Mouse (Mus musculus) liver, adult (tissue): Measurements from ENCODE around the gene 1700088E04Rik.

Experiments used
- GATA4 ChIP-seq: IDR thresholded peaks from 2 replicates; pipeline ENCODE4 v1.6.1; 2014; ENCODE audit warnings: mild to moderate bottlenecking, low read length; ENCODE audit not compliant: insufficient replicate concordance

1700088E04Rik gene

DNA sequence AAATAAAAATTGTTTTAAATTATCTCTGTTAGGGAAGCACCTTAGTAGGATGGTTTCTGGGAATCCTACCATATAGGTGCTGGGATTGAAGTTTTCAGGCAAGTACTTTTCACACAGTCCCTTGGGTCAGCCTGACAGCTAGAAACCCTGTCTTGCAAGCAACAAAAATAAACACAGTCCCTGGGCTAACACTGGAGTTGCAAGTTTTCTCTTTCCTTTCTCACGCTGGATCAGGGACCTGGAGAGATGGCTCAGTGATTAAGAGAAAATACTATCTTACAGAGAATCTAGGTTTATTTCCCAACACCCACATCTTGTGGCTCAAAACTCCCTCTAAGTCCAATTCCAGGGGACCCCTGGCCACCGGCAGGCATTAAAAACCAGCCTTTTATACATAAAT, 43.9 kb downstream of the 1700088E04Rik start:
- no peak for TF ChIP-seq GATA4

DNA sequence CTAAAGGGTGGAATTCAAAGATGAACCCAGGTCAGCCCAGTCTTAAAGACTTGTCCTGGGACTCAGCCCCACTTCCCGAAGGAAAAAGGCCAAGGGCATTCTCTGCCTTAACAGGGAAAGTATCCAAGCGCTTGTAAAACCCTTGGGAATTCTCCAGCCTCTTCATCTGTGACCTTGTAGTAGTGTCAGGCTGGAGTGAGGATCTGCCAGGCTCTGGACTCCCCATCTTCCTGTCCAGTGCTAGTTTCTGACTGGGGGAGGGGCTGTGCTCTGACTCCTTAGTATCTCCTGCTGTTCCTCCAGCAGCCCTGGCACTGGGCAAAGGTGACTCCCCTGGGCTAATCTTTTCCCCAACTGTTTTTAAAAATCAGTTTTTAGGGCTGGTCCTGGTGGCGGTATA, 44.5 kb downstream of the 1700088E04Rik start:
- no peak for TF ChIP-seq GATA4

DNA sequence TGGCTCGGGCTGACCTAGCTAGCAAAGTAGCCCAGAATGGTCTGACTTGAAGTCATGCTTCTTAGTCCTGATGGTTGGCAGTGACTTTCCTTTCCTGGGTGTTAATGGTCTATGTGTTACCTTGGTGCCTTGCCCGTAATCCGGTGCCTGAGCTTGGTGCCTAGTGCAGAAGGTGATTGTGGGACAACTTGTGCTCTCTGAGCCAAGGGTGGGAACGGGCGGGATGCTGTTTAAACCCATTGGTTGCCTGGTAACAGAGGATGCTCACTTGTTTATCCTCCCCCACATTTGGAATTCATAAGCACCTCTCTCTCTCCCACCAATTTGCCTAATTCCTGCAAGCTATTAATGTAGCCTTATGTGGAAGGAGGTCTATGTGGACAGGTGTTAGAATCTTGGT, 45.6 kb downstream of the 1700088E04Rik start:
- TF ChIP-seq GATA4 = no peak

DNA sequence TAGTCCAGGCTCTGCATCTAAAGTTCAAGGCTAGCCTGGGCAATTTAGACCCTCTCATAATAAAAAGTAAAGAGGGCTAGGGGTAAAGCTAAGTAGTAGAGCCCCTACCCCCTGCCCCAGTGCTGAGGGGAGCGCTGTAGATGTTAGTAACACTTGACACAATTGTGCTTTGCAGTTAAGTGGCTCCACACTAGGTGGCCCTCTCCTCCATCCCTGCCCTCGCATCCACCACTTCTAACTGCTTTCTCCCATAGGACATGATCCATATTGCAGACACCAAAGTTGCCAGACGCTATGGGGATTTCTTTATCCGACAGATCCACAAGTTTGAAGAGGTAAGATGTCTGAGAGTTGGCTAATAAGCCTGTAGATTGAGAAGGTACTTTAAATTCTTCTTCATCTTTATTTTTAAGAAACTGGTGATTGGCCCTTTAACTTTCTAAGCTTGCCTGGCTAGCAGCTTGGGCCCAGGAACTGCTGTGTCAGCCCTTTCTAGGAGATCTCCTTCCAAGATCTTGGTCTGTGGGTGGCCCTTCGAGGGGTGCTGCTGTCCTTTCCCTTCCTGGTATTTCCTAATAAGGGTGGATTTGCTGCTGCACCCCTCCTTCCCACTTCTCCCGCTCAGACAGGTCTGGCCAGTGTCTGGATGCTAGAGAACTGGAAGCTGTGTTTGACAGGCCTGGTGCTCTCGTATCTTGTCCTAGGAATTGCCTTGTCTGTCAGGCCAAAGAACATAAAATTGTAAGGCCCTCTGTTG, 47.8 kb downstream of the 1700088E04Rik start:
- TF ChIP-seq GATA4 = no peak

DNA sequence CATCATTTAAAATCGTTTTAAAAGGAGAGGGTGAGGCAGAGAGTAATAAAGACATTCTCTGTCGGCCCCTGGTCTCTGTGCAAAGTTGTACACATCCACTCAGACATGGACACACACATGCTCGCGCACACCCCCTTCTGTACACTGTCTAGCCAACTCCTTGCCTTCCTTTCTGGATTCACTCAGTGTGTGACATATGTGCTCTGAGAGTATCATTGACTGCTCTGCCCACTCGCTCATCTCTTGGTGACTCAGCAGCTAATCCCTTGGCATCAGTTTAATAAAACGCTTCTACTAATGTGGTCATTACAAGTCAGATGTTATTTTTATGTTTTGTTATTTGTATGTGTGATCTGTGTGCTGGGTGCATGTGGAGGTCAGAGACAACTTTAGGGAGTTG, 48.8 kb downstream of the 1700088E04Rik start:
- no peak for TF ChIP-seq GATA4

DNA sequence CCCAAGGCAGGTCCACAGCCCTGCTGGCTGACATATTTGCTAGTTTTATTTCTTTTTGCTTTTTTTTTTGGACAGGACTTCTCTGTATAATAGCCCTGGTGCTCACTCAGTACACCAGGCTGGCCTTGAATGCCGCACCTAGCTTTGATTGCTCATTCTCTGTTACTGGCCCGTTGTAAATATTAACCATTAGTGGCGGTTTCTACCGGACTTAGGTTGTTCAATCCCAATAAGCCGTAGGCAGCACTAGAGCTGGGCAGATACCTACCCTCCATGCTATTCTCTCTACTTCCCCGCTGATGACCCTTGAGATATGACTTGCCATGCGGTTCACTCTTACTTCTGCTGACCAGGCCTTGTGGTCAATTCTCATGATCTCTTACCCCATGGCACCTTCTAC, 61.5 kb downstream of the 1700088E04Rik start:
- TF ChIP-seq GATA4 = no peak
